Mouse (Mus musculus) left cerebral cortex, adult 8-10 months (tissue): Measurements from ENCODE around the gene Plscr1. TPM values are rescaled to one million over a fixed set of nuclear protein-coding genes. Genes with fewer than 3 reads are reported as not detected.

ENCODE experiments used
- DNase-seq, 2 experiments: peaks; one replicate each; pipeline ENCODE4 v3.0.0; 2022; ENCODE audit warnings: low spot score in 2 of 2
- total RNA-seq, 4 experiments: library from RNA; stranded (reverse); gene quantifications; 2 replicates each; pipeline ENCODE4 v1.2.4; 2022

The Plscr1 gene
- total RNA-seq, 4 experiments from 2014 or later: 1.7 to 2.4 (median 2.4) TPM

GRCm38 (mm10) chr9:92253585-92254321, 4.2 kb downstream of the Plscr1 start:
- no peak for DNase-seq

DNA sequence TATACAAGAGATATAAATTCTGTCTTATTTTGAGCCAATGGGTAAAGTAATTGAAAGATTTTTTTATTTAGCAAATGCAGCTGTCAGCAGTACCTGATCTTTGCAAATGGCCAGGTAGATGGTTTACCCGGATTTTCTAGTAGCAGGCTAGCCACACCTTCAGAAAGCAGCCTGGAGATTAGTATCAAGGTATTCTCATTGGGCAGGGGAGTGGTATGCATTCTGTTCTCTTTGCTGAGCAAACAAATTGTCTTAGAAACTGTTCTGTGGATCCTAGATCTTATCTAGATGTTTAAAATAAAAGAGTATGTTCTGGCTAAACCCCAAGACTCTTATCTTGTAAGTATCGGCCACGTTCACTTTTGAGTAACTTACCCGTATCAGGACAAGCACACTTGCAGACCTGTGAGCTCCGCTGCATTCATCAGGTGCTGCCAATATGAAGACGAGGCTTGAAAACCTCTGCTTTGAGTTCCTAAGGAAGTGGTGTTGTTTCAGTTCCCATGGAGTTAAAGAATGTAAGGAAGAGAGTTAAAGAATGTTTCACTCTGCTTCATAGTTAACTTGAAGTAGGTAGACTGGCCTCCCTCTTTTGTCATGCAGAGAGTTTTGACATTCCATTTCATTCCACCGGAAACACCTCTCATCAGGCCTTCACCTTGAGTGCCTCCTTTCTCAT, 11.1 kb downstream of the Plscr1 start:
- DNase-seq: no peak

DNA sequence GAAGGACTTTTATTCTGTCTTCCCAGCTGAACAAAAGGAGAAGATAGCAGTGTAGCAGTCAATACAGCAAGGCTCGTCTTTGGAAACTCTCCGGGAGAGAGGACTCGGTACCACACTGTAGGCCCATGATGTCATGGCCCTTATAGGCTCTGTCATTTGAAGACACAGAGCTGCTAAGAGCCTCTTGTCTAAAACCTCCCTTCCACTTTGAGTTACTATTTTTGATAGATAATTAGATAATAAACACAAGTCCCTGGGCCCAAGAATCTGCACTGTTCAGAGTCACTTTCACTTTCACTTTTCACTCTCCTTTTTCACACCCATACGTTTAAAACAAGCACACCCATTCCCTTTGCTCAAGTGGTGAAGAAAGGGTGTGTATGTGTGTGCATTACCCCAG, 16.2 kb downstream of the Plscr1 start:
- no peak for DNase-seq

DNA sequence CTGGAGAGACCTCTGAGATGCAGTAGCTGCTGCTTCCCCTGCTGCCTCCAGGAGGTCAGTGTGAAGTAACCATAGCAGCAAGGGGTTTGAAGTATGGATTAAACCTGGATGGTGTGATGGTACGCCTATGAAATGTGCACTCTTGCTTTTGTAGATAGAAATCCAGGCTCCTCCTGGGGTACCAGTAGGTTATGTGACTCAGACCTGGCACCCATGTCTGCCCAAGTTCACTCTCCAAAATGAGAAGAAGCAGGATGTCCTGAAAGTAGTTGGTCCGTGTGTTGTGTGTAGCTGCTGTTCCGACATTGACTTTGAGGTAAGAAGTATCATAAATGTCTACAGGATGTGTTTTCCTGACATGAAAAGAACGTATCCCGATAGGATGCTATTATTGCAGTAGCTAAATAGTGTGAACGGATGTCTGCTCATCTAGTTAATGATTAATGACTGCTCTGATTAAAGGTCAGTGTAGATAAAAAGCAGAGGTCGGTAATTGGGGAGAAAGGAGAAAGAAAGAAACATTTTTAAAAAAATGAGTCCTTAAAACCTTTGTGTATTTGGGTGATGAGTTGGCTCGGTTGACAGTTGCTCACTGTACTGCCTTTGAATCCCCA, 17.1 kb downstream of the Plscr1 start:
- no peak for DNase-seq

GRCm38 (mm10) chr9:92267732-92268131, 18.2 kb downstream of the Plscr1 start:
- no peak for DNase-seq

DNA sequence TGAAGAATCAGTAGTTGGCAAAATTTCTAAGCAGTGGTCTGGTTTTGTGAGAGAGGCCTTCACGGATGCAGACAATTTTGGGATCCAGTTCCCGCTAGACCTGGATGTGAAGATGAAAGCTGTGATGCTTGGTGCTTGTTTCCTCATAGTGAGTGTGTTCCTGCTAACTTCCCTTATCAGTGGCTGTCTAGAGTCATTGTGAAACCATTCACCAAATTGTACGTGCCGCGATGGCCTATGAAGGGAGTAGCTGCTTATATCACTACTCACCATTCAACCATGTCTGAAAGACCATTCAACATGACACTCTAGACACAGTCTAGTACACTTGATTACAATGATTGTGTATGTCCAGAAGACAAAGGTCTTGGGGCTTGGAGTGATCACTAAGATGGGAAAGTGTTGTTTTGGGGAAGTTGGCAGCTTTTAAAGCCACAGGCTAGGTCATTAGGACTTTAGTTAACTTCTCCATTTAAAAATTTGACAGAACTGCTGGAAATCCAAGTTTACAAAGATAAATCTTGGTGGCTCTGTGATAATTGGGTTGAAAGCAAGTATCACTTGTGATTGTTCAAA, 20.4 kb downstream of the Plscr1 start:
- no peak for DNase-seq

DNA sequence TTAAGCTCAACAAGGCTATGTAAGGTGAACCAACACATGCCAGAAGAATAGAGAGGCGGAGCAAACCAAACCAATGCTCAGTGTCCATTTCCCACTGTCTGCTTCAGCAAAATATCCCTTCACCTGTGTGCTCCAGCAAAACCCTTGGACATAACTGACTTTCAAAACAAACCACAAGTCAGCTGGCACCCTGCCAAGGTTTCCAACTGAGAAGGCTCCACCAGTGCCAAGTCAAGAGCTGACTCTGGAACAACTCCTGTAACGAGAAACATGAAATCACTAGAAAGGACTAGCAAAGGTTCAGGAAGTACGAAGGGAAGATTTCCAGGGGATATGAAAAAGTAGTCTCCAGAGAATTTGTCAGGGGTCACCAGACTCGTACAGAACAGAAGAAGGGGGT, 21.4 kb downstream of the Plscr1 start:
- DNase-seq: no peak

- DNase-seq: no peak
Observed at GRCm38 (mm10) chr9:92272650-92273049, 23.1 kb downstream of the Plscr1 start.

GRCm38 (mm10) chr9:92273271-92273670, 23.7 kb downstream of the Plscr1 start:
- DNase-seq: no peak

DNA sequence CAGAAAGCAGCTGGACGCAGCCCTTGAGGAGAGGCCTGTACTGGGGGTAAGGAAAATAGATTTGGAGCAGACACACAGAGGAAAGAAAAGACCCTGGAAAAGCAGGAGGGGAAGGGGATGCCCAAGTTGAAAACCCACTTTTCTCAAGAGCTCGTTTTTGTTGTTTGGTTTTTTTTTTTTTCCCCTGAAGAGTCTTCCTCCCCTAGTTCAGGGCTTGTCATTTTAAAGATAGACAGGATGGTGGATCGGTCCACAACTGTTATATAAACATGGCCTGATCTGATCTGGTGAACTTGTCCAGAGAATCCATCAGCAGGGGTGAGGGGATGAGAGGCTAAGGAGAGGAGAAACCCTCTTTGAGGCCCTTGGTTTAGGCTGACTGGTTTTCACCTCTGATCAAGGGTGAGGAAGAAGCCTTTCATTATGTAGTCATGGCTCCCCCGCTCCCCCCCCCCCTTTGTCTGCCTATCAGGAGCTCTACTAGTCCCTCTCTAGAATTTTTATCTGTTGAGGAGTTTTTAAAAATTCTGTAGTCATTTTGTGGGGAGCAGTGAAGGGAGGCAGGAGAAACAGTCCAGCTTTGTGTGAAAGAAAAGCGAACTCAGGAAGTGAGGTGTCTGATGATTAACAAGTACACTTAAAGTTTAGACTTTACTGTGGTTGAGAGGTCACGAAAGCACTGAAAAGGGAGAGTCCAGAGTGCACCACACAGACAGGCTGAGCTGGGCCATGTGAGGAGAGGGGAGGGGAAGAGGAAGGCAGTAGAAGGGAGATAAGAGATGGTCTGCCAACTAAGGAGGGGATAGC, 24.6 kb downstream of the Plscr1 start:
- no peak for DNase-seq

DNA sequence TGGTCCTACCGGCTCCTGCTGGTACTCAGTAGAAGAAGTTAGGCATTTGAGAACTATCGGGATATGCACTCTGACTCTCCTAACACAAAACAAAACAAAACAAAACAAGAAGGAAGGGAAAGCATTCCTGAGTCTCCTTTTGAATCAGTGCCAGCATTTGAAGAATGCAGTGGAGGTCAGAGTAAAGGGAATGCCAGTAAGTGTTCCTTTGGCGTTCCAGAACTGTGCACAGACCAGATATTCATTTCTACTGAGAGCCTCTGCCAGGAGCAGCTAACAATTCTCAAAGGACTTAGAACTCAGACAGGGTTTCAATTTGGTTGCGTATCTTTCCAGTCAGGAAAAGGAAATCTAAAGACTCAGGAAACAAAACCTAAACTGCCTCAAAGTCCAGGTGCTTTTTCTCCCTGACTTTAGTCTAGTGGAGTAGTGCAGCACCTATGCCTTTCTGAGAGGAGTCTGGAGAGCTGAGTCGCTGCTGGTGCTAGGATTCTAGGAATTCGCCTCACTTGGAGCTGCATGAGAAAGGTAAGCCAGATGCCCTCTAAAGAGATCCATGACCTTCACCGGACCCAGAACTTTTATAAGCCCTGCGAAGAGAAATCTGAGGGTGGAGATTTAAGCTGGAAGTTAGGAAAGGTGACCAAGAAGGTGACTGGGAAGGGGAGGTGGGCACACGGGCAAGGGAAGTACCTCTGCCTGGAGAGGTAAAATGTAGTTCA, 26.1 kb downstream of the Plscr1 start, which contains the start of gene Plscr2:
Gene Plscr2 (plus strand): TSS at position 117 of the 722 bp plus-strand sequence.
- DNase-seq: no peak

DNA sequence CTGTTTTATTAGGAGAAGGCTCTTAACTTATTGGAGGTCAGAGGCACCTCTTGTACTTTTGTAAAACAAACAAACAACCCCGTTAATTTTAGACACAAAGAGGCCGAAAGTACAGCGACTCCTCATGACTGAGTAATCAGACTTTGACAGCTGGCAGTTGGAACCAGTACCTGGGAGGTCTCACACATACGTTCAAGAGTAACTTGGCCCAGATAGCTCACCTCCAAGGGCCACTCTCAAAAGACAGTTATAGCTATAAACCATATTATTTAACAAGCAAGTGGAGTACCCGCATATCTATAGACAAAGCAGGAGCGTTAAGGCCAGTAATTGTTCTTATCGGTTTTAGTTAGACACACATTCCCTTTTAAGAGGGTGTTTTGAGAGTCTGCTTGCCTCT, 26.8 kb downstream of the Plscr1 start:
- no peak for DNase-seq

- DNase-seq: no peak
Observed at GRCm38 (mm10) chr9:92280048-92280447, 30.5 kb downstream of the Plscr1 start.

- DNase-seq: no peak
Observed at GRCm38 (mm10) chr9:92282563-92283171, 33.1 kb downstream of the Plscr1 start.

- no peak for DNase-seq
Observed at GRCm38 (mm10) chr9:92289675-92290074, 40.1 kb downstream of the Plscr1 start.

DNA sequence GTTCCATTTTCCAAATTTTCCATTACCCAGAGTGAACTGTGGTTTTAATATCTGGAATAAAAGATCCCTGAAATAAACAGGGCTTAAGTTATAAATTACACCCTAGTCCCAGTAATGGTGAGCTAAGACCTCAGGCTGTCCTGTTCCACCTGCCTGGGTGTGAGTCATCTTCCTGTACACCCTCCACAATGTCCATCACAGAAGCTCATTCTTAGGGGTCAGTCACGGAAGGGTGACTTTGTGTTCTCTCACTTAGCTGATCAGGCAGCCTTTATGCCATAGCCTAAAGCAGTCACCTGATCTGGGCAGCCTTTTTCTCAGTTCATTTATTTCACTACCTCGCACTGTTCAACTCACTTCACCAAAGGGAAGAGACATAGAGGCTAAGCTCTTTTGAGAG, 42.6 kb downstream of the Plscr1 start:
- DNase-seq: no peak

DNA sequence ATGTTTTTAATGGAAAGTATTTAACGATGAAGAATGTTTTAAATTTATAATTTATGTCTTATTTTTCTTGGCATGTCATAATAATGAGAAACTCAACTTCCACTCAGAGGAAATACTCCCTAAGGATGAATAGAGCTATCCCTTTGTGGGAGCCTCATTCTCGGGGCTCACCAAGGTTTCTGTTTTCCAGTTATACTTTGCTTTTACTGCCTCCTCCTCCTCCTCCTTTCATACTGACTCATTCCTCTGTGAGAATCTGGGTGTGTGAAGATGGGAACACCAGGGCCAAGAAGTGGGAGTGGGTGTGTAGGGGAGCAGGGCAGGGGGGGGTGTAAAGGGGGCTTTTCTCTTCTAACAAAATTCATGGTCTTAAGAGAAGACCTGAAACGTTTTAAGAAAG, 43.4 kb downstream of the Plscr1 start:
- no peak for DNase-seq

GRCm38 (mm10) chr9:92293560-92294548, 44.3 kb downstream of the Plscr1 start:
- DNase-seq: no peak

DNA sequence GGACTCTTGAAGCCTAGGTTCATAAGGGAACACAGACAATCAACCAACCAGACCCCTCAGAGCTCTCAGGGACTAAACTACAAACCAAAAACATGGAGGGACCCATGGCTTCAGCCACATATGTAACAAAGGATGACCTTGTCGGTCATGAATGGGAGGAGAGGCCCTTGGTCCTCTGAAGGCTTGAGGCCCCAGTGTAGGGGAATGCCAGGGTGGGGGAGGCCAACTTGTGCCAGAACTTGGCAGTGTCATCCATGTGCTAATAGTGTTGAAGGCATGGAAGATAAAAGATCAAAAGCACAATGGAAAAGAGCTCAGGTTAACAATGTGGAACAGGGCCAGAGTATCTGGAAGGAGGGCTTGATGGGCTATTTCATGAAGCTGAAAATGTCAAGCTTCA, 48.7 kb downstream of the Plscr1 start:
- DNase-seq: no peak
